Mouse (Mus musculus): ENCODE measurements around the gene Fam219b. TPM values are rescaled to one million over a fixed set of nuclear protein-coding genes. Genes with fewer than 3 reads are reported as not detected.

Fam219b gene
- polyA plus RNA-seq, 1 experiment = 6.2 TPM

- H3K36me3 ChIP-seq (ENCODE audit: control insufficient read depth, insufficient read depth, low read length) = no peaks in the 10 kb centered on the region; the same call in 1 of the 2 replicates
- TF ChIP-seq CTCF (conservative IDR thresholded peaks at IDR 0.05; ENCODE audit: insufficient read depth, insufficient read length, low read depth, low read length) (no peak), POLR2A (IDR thresholded peaks at IDR 0.05; ENCODE audit: low read depth, low read length) (no peak)
- no peaks in the 10 kb centered on the region for H3K27me3 ChIP-seq (replicated peaks; ENCODE audit: control insufficient read depth, insufficient read depth, low read length)
- H3K27ac ChIP-seq (ENCODE audit: insufficient read depth, low read depth, low read length) = no peak overlapping the region
- DNase-seq = no peak
- H3K4me3 ChIP-seq (ENCODE audit: insufficient read depth, low read depth, low read length) = no peak overlapping the region
- peaks cover 18% of the 10 kb centered on the region for H3K4me1 ChIP-seq (ENCODE audit: control insufficient read depth, insufficient read depth, low read length)
Observed at GRCm38 (mm10) chr9:57524439-57524838, 12.9 kb upstream of the Fam219b start.

DNA sequence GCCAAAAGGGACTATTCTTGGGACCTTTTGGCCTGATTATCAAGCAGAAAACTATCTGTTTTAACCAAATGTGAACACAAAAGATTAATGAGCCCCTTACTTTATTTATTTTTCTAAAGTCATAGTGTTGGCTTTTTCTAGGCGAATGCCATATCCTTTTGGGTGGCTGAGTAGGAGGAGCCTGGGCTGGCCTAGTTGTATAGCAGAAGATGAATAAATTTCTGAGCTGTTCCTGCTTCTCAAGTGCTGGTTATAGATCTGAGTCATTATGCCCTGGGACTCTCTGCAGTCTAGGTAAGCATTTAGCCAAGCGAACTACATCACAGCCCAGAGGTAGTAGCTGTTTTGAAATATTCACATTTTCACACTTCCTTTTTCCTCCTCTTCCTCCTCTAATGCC lies 11.8 kb upstream of the Fam219b start:
- H3K36me3 ChIP-seq (ENCODE audit: control insufficient read depth, insufficient read depth, low read length) = no peaks in the 10 kb centered on the region; the same call in 1 of the 2 replicates
- H3K27me3 ChIP-seq (replicated peaks; ENCODE audit: control insufficient read depth, insufficient read depth, low read length) = no peaks in the 10 kb centered on the region
- DNase-seq = no peak
- H3K4me3 ChIP-seq (ENCODE audit: insufficient read depth, low read depth, low read length) = no peak overlapping the region
- peaks cover 16% of the 10 kb centered on the region for H3K4me1 ChIP-seq (ENCODE audit: control insufficient read depth, insufficient read depth, low read length)
- TF ChIP-seq CTCF (conservative IDR thresholded peaks at IDR 0.05; ENCODE audit: insufficient read depth, insufficient read length, low read depth, low read length) (no peak), POLR2A (IDR thresholded peaks at IDR 0.05; ENCODE audit: low read depth, low read length) (no peak)
- 31% methylated on average over 2 of the region's 2 CpGs for WGBS
- H3K27ac ChIP-seq (ENCODE audit: insufficient read depth, low read depth, low read length) = no peak overlapping the region

DNA sequence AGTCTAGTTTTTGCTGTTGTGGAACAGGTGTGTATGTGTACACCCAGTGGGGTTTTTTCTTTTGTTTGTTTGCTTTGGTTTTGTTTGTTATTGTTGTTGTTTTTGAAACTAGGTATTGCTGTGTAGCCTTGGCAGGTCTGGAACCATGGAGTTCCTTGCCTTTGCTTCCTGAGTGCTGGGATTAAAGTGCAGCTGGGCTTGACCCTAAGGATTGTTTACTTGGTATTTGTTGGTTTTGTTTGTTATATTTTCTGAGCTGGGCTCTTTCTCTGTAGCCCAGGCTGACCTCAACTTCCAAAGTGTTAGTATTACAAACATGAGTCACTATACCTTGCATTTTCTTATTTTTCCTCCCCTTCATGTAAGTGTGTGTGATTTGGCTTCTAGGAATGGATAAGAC lies 10.9 kb upstream of the Fam219b start:
- H3K27ac ChIP-seq (ENCODE audit: insufficient read depth, low read depth, low read length) = no peak overlapping the region
- no peak for DNase-seq
- H3K4me1 ChIP-seq (ENCODE audit: control insufficient read depth, insufficient read depth, low read length) = peaks cover 16% of the 10 kb centered on the region
- no peak overlapping the region for H3K4me3 ChIP-seq (ENCODE audit: insufficient read depth, low read depth, low read length)
- no peak for TF ChIP-seq POLR2A (IDR thresholded peaks at IDR 0.05; ENCODE audit: low read depth, low read length)
- TF ChIP-seq CTCF (conservative IDR thresholded peaks at IDR 0.05; ENCODE audit: insufficient read depth, insufficient read length, low read depth, low read length) = no peak
- peaks cover 4% of the 10 kb centered on the region for H3K36me3 ChIP-seq (ENCODE audit: control insufficient read depth, insufficient read depth, low read length)
- H3K27me3 ChIP-seq (replicated peaks; ENCODE audit: control insufficient read depth, insufficient read depth, low read length) = no peaks in the 10 kb centered on the region

DNA sequence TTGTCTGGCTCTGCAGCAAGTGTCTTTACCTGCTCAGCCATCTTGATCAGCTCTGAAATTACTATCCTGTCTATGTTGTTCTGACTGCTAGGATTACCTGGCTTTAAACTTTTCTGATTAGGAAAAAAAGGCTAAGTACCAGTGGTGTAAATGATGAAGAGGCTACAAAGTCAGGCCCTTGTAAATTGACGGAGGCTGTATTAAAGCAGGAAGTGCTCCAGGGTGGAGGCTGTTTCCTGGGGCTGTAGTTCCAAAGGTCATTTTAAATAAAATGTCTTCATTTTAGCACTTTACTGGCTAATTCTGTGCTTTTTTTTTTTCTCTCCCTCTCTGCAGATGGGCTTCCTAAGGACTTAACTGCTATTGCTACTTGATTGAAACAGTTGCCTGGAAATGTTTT lies 5.4 kb upstream of the Fam219b start:
- H3K36me3 ChIP-seq (ENCODE audit: control insufficient read depth, insufficient read depth, low read length) = peaks cover 10% of the 10 kb centered on the region
- peaks cover 6% of the 10 kb centered on the region; the same call in 1 of the 2 replicates for H3K4me1 ChIP-seq (ENCODE audit: control insufficient read depth, insufficient read depth, low read length)
- no peak overlapping the region for H3K4me3 ChIP-seq (ENCODE audit: insufficient read depth, low read depth, low read length)
- H3K27me3 ChIP-seq (replicated peaks; ENCODE audit: control insufficient read depth, insufficient read depth, low read length) = no peaks in the 10 kb centered on the region
- WGBS = 35% methylated on average over 1 of the region's 1 CpGs
- TF ChIP-seq POLR2A (IDR thresholded peaks at IDR 0.05; ENCODE audit: low read depth, low read length) = no peak
- TF ChIP-seq CTCF (conservative IDR thresholded peaks at IDR 0.05; ENCODE audit: insufficient read depth, insufficient read length, low read depth, low read length) = no peak
- peak; percentile 50 for DNase-seq
- H3K27ac ChIP-seq (ENCODE audit: insufficient read depth, low read depth, low read length) = peak overlapping the region; percentile 45

DNA sequence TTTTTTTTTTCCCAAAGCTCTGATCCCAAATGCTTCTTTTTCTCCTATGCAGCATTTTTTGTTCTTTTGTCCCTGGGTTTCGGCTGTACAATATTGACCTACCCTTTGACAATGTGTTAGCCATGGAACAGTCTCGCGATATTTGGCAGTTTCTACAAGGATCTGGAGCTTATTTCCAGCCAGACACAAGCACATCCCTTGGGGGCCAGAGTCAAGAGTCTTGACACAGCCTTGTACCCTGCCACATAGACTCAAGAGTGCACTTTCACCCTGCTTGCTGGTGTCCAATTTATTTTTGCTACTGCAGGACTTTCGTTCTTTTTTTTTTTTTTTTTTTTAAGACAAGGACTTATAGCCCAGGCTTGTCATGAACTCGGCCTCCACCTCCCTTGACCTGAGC lies 966 bp upstream of the Fam219b start:
- WGBS = 66% methylated on average over 5 of the region's 5 CpGs
- Histone ChIP-seq H3K4me3 (ENCODE audit: insufficient read depth, low read depth, low read length) (0 out of 2 replicates have a peak overlapping the region, but pooled peaks have one; percentile 50), H3K4me1 (ENCODE audit: control insufficient read depth, insufficient read depth, low read length) (peaks cover 11% of the 10 kb centered on the region; the same call in 1 of the 2 replicates), H3K27me3 (replicated peaks; ENCODE audit: control insufficient read depth, insufficient read depth, low read length) (no peaks in the 10 kb centered on the region), H3K36me3 (ENCODE audit: control insufficient read depth, insufficient read depth, low read length) (peaks cover 7% of the 10 kb centered on the region), H3K27ac (ENCODE audit: insufficient read depth, low read depth, low read length) (no peak overlapping the region)
- TF ChIP-seq CTCF (conservative IDR thresholded peaks at IDR 0.05; ENCODE audit: insufficient read depth, insufficient read length, low read depth, low read length) (no peak), POLR2A (IDR thresholded peaks at IDR 0.05; ENCODE audit: low read depth, low read length) (no peak)
- DNase-seq = no peak

GRCm38 (mm10) chr9:57537728-57538181 lies 427 bp downstream of the Fam219b start:
- TF ChIP-seq POLR2A (IDR thresholded peaks at IDR 0.05; ENCODE audit: low read depth, low read length) = no peak
- no peak for TF ChIP-seq CTCF (conservative IDR thresholded peaks at IDR 0.05; ENCODE audit: insufficient read depth, insufficient read length, low read depth, low read length)
- Histone ChIP-seq H3K27ac (ENCODE audit: insufficient read depth, low read depth, low read length) (peak overlapping the region; percentile 13), H3K4me1 (ENCODE audit: control insufficient read depth, insufficient read depth, low read length) (peaks cover 8% of the 10 kb centered on the region; the same call in 1 of the 2 replicates), H3K36me3 (ENCODE audit: control insufficient read depth, insufficient read depth, low read length) (peaks cover 2% of the 10 kb centered on the region), H3K27me3 (replicated peaks; ENCODE audit: control insufficient read depth, insufficient read depth, low read length) (no peaks in the 10 kb centered on the region), H3K4me3 (ENCODE audit: insufficient read depth, low read depth, low read length) (peak overlapping the region; percentile 50)
- DNase-seq = peak; percentile 43
- under 1% methylated on average over 24 of the region's 24 CpGs for WGBS

DNA sequence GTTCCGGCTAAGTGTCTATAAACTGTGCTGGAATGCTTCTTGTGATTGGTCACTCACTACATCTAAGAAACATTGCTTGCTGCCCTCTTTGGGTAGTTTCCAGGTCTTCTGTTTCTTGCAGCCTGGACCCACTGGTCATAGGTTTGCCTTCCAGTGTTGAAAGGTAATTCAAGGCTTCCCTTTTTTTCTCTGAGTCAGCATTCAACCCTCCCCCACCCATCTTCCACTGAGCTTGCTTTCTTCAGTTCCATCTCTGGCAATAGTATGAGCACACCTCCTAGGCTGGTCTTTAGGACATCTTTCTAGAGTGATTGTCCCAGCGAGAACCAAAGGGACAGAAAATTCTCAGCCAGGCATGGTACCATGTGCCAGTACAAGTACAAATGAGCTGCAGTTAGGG lies 2.2 kb downstream of the Fam219b start:
- Histone ChIP-seq H3K27me3 (replicated peaks; ENCODE audit: control insufficient read depth, insufficient read depth, low read length) (no peaks in the 10 kb centered on the region), H3K4me3 (ENCODE audit: insufficient read depth, low read depth, low read length) (no peak overlapping the region), H3K36me3 (ENCODE audit: control insufficient read depth, insufficient read depth, low read length) (no peaks in the 10 kb centered on the region), H3K4me1 (ENCODE audit: control insufficient read depth, insufficient read depth, low read length) (peaks cover 8% of the 10 kb centered on the region; the same call in 1 of the 2 replicates), H3K27ac (ENCODE audit: insufficient read depth, low read depth, low read length) (no peak overlapping the region)
- WGBS = 77% methylated on average over 2 of the region's 2 CpGs
- no peak for DNase-seq
- no peak for TF ChIP-seq CTCF (conservative IDR thresholded peaks at IDR 0.05; ENCODE audit: insufficient read depth, insufficient read length, low read depth, low read length)
- no peak for TF ChIP-seq POLR2A (IDR thresholded peaks at IDR 0.05; ENCODE audit: low read depth, low read length)

Data from kidney, adult 2 months (tissue).